Mouse (Mus musculus) embryo, embryonic 11 days (tissue): ENCODE results near the gene Notch3.

ENCODE experiments used
- DNase-seq: peaks from one replicate; pipeline ENCODE4 v3.0.0-alpha.2; 2015

Notch3 gene

DNA sequence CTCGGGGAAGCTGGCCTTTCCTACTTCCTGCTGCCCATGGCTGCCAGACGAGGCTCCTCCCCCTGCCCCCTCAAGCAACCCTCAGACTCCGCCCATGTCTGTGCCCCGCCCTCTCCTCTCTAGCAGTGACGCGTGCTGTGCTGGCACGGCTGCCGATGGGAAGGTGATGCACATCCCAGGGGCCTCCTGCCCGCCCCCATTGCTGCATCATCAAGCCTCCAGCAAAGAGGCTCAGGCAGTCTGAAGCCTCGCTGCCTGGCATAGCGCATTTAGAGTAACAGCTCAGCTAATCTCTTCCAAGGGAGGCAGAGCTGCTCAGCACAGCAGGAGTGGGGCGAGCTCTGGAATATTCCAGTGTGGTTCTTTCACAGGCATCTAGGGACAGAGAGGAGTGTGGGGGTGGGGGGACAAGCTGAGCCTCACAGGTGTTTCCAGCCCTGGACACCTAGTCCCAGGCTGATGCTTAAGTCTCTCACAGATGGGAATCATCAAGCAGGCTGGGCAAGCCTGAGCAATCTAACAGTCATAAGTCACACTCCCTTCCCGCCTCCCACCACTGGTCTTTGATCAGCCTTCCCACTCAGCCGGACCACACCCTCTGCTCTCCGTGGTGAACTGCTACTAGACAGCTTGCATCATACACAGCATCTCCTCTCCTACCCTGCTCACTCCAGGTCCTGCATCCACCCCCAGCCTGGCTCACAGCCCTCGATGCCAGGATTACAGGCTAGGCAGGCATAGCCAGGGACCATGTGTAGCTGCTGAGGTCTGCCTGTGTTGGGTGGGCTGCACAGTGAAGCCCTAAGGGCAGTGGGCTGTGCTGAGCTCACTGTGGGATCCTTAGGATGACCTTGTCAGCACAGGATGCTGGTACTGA is 75.0 kb downstream of the Notch3 start:
- peak; percentile 93 for DNase-seq

DNA sequence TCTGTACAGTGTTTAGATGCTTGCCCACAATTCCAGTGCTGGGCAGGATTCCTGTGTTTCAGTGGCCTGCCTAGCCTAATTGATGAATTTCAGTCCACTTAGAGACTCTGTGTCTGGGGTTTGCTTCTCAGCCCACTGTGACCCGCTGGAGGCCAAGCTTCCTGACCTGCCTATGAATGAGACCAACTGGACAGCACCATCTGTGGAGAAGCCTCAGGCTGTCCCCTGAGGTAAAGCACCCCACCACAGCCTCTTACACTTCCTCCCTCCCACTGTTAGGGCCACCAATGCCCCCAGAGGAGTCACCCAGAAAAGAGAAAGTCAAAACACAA is 75.7 kb downstream of the Notch3 start:
- DNase-seq, result no peak

DNA sequence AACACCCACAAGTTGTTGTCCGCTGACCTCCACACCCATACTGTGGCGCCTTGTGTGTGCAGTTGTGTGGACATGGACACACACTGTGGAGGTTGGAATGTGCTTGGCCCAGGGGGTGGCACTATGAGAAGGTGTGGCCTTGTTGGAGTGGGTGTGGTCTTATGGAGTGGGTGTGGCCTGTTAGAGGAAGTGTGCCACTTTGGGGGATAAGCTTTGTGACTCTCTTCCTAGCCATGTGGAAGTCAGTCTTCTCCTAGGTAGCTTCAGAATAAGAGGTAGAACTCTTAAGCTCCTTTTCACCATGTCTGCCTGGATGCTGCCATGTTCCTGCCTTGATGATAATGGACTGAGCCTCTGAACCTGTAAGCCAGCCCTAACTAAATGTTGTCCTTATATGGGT is 79.6 kb downstream of the Notch3 start:
- DNase-seq, result no peak

DNA sequence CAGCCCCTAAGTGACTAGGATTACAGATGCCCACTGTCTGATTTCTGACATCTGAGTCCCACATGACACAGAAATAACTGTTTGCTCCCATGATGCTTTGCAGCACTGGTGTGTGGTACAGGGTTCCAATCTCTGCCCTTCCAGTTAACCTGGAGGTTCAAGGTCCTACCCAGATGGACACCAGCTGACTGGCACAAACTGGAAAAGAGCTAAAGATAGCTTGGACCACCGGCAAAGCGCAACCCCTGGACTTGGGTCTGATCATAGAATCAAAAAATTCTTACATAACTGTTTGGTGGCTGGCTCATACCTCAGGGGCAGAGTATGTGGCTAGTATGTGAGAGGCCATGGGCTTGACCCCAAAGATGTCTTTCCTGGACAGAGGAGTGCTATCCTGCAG is 83.3 kb downstream of the Notch3 start:
- DNase-seq, result no peak

DNA sequence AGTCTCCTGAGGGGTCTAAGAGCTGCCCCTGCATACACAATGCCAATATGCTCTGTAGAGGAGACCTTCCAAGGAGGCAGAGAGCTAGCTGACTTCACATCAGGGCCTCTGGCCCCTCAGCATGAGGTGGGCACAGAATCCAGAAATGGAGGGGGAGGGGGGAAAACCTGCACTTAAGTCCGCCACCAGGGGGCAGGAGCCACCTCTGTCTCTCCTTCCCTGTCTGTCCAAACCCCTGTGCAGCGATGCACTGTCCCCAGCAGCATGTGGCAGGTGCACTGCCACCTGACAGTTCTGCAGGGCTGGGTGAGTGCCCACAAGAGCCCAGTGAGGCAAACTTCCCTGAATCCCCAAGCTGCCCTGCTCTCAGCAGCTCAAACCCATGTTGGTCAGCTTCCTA is 91.5 kb downstream of the Notch3 start:
- peak; percentile 75 for DNase-seq

DNA sequence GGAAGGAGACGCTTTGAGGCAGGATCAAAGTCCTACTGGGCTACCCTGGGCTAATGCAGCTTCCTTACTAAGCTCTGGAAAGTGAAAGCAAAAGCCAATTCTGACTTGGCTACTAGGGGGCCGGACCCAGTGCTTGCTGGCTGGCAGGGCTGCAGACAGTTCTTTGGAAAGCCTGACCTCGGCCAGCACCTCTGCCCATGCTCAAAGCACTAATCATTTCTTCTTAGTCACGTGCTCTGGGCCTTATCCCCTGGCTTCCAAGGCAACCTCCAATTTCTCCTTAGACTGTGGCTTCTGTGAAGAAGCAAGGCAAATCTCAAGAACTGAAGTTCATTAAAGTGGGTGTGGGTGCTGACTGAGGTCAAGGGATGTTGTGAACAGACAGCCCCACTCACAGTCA is 92.0 kb downstream of the Notch3 start:
- DNase-seq, result no peak

DNA sequence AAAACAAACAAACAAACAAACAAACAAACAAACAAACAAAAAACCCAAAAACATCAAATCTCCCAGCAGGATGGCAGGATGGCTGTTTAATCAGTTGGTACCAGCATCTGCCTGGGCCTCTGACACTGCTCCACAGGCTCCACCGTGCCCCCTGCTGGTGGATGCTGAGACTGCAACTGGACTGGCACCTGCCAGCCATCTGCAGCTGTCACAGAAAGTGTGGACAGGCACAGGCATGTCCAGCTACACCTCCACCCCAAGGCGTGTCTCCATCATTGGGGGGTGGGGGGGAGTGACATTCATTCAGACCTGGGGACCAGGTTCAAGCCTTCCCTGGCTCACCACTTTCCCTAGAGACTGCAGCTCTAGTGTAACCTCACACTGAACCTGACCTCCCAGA is 93.3 kb downstream of the Notch3 start:
- DNase-seq, result peak; percentile 78
